Mouse (Mus musculus) layer of hippocampus, adult 8-10 months (tissue): ENCODE results near the gene Gm9780. TPM values are rescaled to one million over a fixed set of nuclear protein-coding genes. Genes with fewer than 3 reads are reported as not detected.
"Not testable (repeated sequence)": the region's sequence is repeated elsewhere in the genome, so short reads cannot be mapped to it uniquely, and the experiment has no call there.

Experiments used
- DNase-seq, 2 experiments: peaks; one replicate each; pipeline ENCODE4 v3.0.0; 2022; ENCODE audit warnings: low spot score in 2 of 2
- total RNA-seq, 4 experiments: library from RNA; stranded (reverse); gene quantifications; 2 replicates each; pipeline ENCODE4 v1.2.4; 2022

Gm9780 gene
- total RNA-seq, result 1 to 10 TPM; 1.0 to 4.5 (median 2.6) TPM

DNA sequence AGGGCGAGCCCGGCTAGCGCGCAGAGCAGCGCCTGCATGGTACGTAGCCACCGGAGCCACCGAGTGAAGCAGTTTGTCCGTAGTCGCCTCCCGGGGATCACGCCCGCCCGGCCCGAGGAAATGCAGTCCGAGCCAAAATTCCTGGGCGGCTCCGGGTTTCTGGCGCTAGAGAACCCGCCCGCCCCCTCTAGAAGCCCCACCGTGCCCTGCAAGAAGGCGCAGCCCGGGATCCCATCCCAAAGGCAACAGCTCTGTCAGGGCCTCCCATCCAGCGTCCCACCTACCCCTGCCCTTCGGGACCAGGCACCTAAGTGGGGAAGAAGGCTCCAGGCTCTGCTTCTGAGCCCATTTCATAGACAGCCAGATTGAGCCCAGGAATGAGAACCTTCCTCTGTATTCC, at the start of gene Gm9780:
Gene Gm9780 (minus strand): TSS at position 101 of the 400 bp plus-strand sequence.
- not testable (repeated sequence) for DNase-seq

- not testable (repeated sequence) for DNase-seq
Measured at GRCm38 (mm10) chr14:26081997-26082396, 39.5 kb upstream of the Gm9780 start, which contains the start of gene Cphx3. Cphx3 (plus strand) TSS chr14:26082297.

GRCm38 (mm10) chr14:26081216-26081615, 38.7 kb upstream of the Gm9780 start, which contains the start of gene Cphx2:
Cphx2 (plus strand) TSS chr14:26081516.
- DNase-seq, result not testable (repeated sequence)

DNA sequence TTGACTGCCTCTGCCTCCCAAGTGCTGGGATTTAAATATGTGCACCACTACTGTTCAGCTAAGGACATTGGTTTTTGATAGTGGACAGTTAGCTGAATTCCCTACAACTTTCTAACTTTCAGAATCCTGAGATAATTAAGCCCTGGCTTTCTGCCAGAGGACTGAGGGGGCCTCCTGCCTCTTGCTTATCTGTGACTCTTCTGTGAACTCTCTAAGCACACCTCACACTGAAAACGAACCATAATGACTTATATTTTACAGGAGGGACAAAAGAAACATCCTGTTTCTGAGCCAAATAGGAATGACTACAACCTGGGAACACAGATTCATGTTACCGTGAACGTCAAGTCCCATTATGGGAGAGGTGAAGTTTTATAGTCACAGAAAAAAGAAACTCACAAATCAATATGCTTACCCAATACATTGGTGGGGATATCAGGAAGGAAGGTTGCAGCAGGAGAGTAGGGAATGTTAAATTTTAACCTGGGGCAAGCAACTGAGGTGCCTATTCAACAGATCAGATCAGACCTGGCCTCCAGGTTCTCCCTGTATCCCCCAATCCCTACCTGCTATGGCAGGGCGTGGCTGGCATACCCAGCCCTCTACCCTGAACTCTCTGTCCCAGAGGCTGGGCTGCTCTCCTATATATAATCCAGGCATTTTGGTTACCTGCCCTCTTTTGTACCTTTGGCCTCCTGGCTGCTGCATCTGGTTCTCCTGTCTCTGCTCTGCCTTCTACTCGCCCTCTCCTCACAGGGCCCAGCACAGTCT, 34.3 kb upstream of the Gm9780 start:
- not testable (repeated sequence) for DNase-seq

- not testable (repeated sequence) for DNase-seq
Measured at GRCm38 (mm10) chr14:26067325-26067633, 24.8 kb upstream of the Gm9780 start, which contains the start of gene Tmem254c. Tmem254c (minus strand) TSS chr14:26067355.

DNA sequence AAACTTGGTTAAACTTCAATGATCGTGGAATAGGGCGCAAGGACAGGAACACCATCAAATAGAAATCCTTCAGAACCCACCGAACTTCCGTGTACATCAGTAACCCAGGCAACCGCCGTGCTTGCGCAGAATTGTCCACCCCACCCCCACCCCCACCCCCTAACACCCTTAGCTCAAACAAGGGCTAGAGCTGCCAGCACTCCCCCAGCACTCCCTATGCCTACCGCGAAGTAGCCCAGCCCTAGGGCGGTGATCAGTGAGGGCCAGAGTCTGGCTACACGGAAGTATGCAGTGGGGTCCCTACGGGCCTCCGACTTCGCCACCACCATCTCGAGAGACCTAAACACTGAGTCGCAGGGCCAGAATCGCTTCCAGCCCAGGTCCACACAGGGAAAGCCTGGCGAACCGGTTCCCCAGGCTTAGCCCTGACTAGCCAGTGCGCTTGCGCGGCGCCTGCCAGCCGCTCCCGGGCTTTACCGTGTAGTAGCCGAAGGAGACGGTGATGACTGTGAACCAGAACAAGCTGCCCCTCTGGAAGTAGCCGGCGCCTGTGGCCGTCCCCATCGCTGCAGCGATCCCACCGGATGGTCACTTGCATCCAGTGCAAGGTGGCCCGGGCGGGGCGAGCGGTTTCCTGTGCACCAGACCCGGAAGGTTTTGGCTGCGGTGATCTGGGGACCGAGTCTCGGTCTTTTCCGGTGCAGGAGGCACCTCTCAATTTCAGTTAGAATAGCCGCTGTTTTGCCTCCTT, 24.2 kb upstream of the Gm9780 start:
- DNase-seq, result not testable (repeated sequence)

GRCm38 (mm10) chr14:26059362-26059761, 16.9 kb upstream of the Gm9780 start:
- not testable (repeated sequence) for DNase-seq

- DNase-seq, result not testable (repeated sequence)
Measured at GRCm38 (mm10) chr14:26058184-26058583, 15.7 kb upstream of the Gm9780 start.

DNA sequence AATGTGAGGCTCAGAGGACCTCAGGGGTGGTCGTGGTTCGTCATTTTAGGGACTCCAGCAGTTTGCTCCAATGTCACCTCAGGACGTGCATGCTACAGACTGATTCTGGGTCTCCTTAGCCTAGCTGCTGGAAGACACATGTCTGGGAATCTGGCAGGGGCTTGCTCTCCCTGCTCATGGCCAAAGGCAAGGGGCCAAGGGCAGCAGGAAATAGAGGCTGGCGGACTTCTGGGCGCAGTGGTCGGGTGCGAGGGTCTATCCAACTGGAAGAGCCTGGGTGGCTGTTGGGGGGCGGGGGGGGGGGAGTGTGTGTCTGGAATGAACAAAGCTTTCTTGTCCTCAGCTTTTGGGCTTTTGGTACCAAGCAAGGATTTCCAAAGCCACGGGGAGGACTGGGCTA, 6.3 kb upstream of the Gm9780 start:
- not testable (repeated sequence) for DNase-seq

- DNase-seq, result not testable (repeated sequence)
Measured at GRCm38 (mm10) chr14:26047026-26047425, 4.5 kb upstream of the Gm9780 start.

DNA sequence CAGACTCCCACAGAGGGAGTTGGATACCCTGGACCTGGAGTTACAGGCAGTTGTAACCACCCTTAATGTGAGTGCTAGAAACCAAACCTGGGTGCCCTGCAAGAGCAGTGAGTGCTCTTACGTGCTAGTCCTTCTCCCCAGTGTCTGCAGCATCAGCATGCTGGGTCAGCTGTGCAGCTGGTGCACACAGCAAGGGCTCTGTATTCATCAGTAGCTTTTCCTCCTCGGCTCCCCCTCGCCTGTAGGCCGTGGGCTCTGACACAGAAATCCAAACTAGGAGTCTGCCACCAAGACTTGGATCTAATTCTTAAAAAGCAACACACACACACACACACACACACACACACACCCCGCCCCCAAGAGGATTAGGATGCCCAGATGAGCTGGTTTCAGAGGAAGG, 2.5 kb upstream of the Gm9780 start:
- not testable (repeated sequence) for DNase-seq

DNA sequence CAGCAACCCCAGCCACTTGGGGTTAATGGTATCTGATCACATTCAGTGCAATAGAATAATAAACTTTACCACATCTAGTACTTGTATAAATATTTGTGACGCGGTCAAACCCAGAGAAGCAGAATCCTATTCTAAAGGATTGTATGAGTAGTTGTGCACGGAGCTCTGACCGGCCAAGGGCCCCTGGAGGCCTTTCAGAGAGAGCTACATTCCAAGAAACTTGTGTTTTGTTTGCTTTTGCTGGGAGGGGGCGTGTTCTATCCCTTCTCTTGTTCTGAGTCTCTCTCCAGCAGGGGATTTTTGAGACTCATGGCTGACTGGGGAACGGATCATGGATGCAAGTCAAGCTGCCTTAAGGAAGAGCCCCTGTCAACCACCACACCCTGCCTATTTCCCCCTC, 7.1 kb downstream of the Gm9780 start:
- DNase-seq, result not testable (repeated sequence)

GRCm38 (mm10) chr14:26034364-26034763, 8.1 kb downstream of the Gm9780 start:
- not testable (repeated sequence) for DNase-seq

- not testable (repeated sequence) for DNase-seq
Measured at GRCm38 (mm10) chr14:26025653-26026052, 16.9 kb downstream of the Gm9780 start.

DNA sequence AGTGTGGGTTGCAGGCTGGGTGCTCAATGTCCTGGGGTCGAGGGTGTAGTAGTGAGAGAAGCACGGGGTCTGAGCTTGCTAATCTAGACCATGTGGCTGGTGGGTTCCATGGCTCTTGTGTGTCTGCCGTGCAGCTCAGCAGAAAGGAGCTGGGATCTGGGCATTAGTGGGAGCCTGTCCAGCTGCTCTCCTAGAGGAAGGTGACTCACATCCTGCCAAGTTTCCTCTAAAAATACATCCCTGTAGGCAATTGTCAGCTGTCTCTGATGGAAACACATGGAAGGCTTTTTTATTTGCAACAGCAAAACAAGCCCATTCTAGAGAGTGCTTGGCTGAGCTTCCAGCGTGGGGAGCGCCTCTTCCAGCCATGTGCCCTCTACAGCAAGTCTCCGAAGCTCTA, 19.7 kb downstream of the Gm9780 start:
- DNase-seq, result not testable (repeated sequence)

DNA sequence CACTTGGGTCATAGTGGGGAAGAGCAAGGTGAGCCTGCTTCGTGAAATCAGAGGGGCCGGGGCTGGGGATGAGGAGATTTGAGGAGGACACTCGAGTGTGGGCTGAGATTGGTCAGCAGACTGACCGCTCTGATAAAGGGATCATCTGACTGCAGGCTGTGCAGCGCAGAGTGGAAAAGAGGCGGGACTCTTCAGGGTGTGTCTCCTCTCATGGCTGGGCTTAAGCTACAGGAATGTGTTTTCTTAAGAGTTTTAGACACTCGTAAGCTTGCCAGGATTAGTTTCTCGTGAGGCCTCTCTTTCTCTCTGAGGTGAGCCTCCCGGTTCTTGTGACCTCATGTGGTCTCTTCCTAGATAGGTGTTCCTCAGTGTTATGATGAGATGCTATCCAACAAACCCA, 21.0 kb downstream of the Gm9780 start:
- DNase-seq, result not testable (repeated sequence)

DNA sequence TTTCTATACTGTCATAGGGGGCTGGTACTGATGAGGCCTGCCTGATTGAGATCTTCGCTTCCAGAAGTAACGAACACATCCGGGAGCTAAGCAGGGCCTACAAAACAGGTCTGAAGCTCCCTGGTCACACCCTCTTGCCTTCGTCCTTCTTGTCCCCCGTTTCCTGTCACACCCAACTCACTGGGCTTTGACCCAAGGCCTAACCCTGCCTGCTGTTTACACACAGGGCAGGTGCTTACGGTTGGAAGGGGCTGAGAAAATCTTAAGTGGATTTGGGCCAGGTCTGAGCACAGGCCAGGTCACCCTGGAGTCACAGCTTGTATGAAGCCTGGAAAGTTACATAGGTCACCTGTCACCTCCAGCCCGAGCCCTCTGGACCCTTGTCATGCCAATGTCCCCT, 26.1 kb downstream of the Gm9780 start:
- DNase-seq, result not testable (repeated sequence)

- not testable (repeated sequence) for DNase-seq
Measured at GRCm38 (mm10) chr14:26007462-26007861, 35.0 kb downstream of the Gm9780 start.

DNA sequence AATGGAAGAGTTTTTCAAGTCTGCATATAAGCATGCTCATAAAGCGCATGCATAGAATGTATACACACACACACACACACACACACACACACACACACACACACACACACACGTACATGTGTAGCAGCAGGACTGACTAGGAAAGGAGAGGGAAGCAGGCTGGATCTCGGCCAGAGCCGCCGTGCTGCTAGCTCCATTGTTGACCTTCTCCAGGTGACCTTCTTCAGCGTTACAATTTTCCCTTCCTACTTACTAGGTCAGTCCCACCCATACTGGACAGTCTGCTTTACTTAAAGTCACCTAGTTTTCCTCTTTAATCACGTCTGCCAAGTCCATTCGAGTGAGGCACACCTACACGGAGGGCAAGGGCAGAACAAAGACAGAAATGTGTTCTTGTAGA, 60.6 kb downstream of the Gm9780 start:
- not testable (repeated sequence) for DNase-seq

GRCm38 (mm10) chr14:25979242-25979941, 63.1 kb downstream of the Gm9780 start:
- DNase-seq, result not testable (repeated sequence)

- DNase-seq, result not testable (repeated sequence)
Measured at GRCm38 (mm10) chr14:25978371-25979241, 63.9 kb downstream of the Gm9780 start, which contains the start of gene Duxbl1. Duxbl1 (plus strand) TSS chr14:25978577.
